Mouse (Mus musculus) T-helper 2 cell (primary cell): ENCODE measurements at regions not wholly inside any gene's neighbourhood (a gene's known extent, or its start where the extent isn't known, plus 50 kb on each side); places are given as distances from the start of the nearest gene placed in this dataset.

Experiments
- in situ Hi-C: fragments of 300-600 bp; cut with MboI, MseI; formaldehyde crosslinking; loops from one replicate; pipeline ENCODE4 v1.15.1; 2025; ENCODE audit warnings: high pct_unique_total_duplicates

GRCm38 (mm10) chr17:7633382-7634290 lies 193.5 kb downstream of the Fndc1 start:
- in situ Hi-C loops: no loop called here

- in situ Hi-C loops: no loop called here
Observed at GRCm38 (mm10) chr17:7625746-7626145, 201.4 kb downstream of the Fndc1 start.

GRCm38 (mm10) chr17:7623392-7623791 lies 203.7 kb downstream of the Fndc1 start:
- in situ Hi-C loops: no loop called here

GRCm38 (mm10) chr17:7621262-7621661 lies 205.8 kb downstream of the Fndc1 start:
- in situ Hi-C loops: no loop called here

GRCm38 (mm10) chr17:7620166-7620565 lies 206.9 kb downstream of the Fndc1 start:
- in situ Hi-C loops: no loop called here

- in situ Hi-C loops: no loop called here
Observed at GRCm38 (mm10) chr17:7619641-7620040, 207.5 kb downstream of the Fndc1 start.

GRCm38 (mm10) chr17:7608046-7608445 lies 219.1 kb downstream of the Fndc1 start:
- in situ Hi-C loops: no loop called here

- in situ Hi-C loops: no loop called here
Observed at GRCm38 (mm10) chr17:7607431-7607830, 219.7 kb downstream of the Fndc1 start.

GRCm38 (mm10) chr17:7604813-7605504 lies 219.7 kb upstream of the Unc93a2 start:
- in situ Hi-C loops: no loop called here

- in situ Hi-C loops: no loop called here
Observed at GRCm38 (mm10) chr17:7604096-7604495, 218.8 kb upstream of the Unc93a2 start.

GRCm38 (mm10) chr17:7600555-7600954 lies 215.3 kb upstream of the Unc93a2 start:
- in situ Hi-C loops: no loop called here

- in situ Hi-C loops: no loop called here
Observed at GRCm38 (mm10) chr17:7597481-7597880, 212.2 kb upstream of the Unc93a2 start.

GRCm38 (mm10) chr17:7594801-7595200 lies 209.5 kb upstream of the Unc93a2 start:
- in situ Hi-C loops: loop anchor here (5.0 kb wide), 1 partner anchor 128 kb away; no protein-coding TSS in a partner anchor

GRCm38 (mm10) chr17:7592491-7592890 lies 207.2 kb upstream of the Unc93a2 start:
- in situ Hi-C loops: loop anchor here (5.0 kb wide), 1 partner anchor 125 kb away; no protein-coding TSS in a partner anchor

GRCm38 (mm10) chr17:7582866-7583398 lies 197.7 kb upstream of the Unc93a2 start:
- in situ Hi-C loops: no loop called here

- in situ Hi-C loops: no loop called here
Observed at GRCm38 (mm10) chr17:7579031-7579430, 193.8 kb upstream of the Unc93a2 start.

- in situ Hi-C loops: no loop called here
Observed at GRCm38 (mm10) chr17:7578003-7578402, 192.7 kb upstream of the Unc93a2 start.

- in situ Hi-C loops: no loop called here
Observed at GRCm38 (mm10) chr17:7577227-7577626, 192.0 kb upstream of the Unc93a2 start.

GRCm38 (mm10) chr17:7571481-7571880 lies 186.2 kb upstream of the Unc93a2 start:
- in situ Hi-C loops: loop anchor here (25.0 kb wide), 2 partner anchors 641 to 859 kb away; no protein-coding TSS in a partner anchor

- in situ Hi-C loops: loop anchor here (10.0 to 25.0 kb wide), 3 partner anchors 144 to 856 kb away; no protein-coding TSS in a partner anchor
Observed at GRCm38 (mm10) chr17:7568482-7568881, 183.2 kb upstream of the Unc93a2 start.

- in situ Hi-C loops: loop anchor here (10.0 to 25.0 kb wide), 3 partner anchors 141 to 853 kb away; no protein-coding TSS in a partner anchor
Observed at GRCm38 (mm10) chr17:7565771-7566170, 180.5 kb upstream of the Unc93a2 start.

GRCm38 (mm10) chr17:7562940-7563339 lies 177.7 kb upstream of the Unc93a2 start:
- in situ Hi-C loops: loop anchor here (10.0 to 25.0 kb wide), 3 partner anchors 138 to 851 kb away; no protein-coding TSS in a partner anchor
